Mouse (Mus musculus) CH12.LX (cell line): Measurements from ENCODE around the gene Nfatc2. TPM values are rescaled to one million over a fixed set of nuclear protein-coding genes. Genes with fewer than 3 reads are reported as not detected.

Source experiments
- DNase-seq: peaks from one replicate; pipeline ENCODE4 v3.0.0-alpha.2; 2013; ENCODE audit errors: extremely low read depth
- H3K27ac ChIP-seq: 2 replicates; pipeline ENCODE4 v1.5.1; 2012; ENCODE audit warnings: low read depth, mild to moderate bottlenecking, control low read depth, moderate library complexity; ENCODE audit not compliant: insufficient read depth
- H3K27me3 ChIP-seq: replicated peaks from 2 replicates; pipeline ENCODE3; 2012; ENCODE audit warnings: inconsistent platforms
- H3K36me3 ChIP-seq, 2 experiments: replicated peaks in 1 of 2; 2 replicates each; pipeline versions ENCODE3 to v1.6.1; 2012; ENCODE audit warnings: inconsistent platforms in 1 of 2, low read length in 1 of 2, mild to moderate bottlenecking in 1 of 2, mixed read lengths in 1 of 2, moderate library complexity in 1 of 2; ENCODE audit not compliant: control insufficient read depth in 1 of 2, insufficient read depth in 1 of 2
- H3K4me1 ChIP-seq, 2 experiments: 2 replicates each; pipeline ENCODE4 v1.6.1; 2012; ENCODE audit warnings: inconsistent platforms in 1 of 2, moderate library complexity in 1 of 2; ENCODE audit not compliant: insufficient read depth in 2 of 2, control insufficient read depth in 1 of 2
- H3K4me2 ChIP-seq: 2 replicates; pipeline ENCODE4 v1.6.1; 2012; ENCODE audit warnings: low read depth, mild to moderate bottlenecking, control low read depth; ENCODE audit not compliant: poor library complexity, insufficient read depth, severe bottlenecking
- H3K4me3 ChIP-seq, 3 experiments: fragments of 150-350 bp in 1 of 3; sonication (generic) in 1 of 3; replicated peaks in 1 of 3; 2 replicates each; pipeline versions ENCODE3 to v1.5.1; 2011 to 2012; ENCODE audit warnings: low read depth in 2 of 3, low read length in 2 of 3, mild to moderate bottlenecking in 2 of 3, moderate library complexity in 2 of 3, control low read depth in 1 of 3, improper control_type of control experiment in 1 of 3, inconsistent platforms in 1 of 3, mixed read lengths in 1 of 3; ENCODE audit not compliant: poor library complexity in 1 of 3
- H3K79me2 ChIP-seq: replicated peaks from 2 replicates; pipeline ENCODE4 v1.6.1; 2012; ENCODE audit warnings: mild to moderate bottlenecking, moderate library complexity; ENCODE audit not compliant: control insufficient read depth, poor library complexity, insufficient read depth, severe bottlenecking; ENCODE audit errors: extremely low read depth
- H3K9ac ChIP-seq: 2 replicates; pipeline ENCODE4 v1.6.1; 2012; ENCODE audit warnings: low read depth, mild to moderate bottlenecking, control low read depth, moderate library complexity; ENCODE audit not compliant: insufficient read depth
- H3K9me3 ChIP-seq: replicated peaks from 2 replicates; pipeline ENCODE3; 2012; ENCODE audit warnings: low read length, inconsistent platforms, mixed read lengths
- CHD1 ChIP-seq: IDR thresholded peaks from 2 replicates; pipeline ENCODE4 v1.6.1; 2012; ENCODE audit warnings: low read depth, low read length, improper control_type of control experiment, inconsistent platforms
- CHD2 ChIP-seq: IDR thresholded peaks from 2 replicates; pipeline ENCODE4 v1.6.1; 2011; ENCODE audit warnings: low read length, improper control_type of control experiment
- CTCF ChIP-seq, 2 experiments: IDR thresholded peaks in 1 of 2; conservative IDR thresholded peaks in 1 of 2; 2 replicates each; pipeline ENCODE4 v1.5.1; 2011 to 2012; ENCODE audit warnings: low read depth in 2 of 2, low read length in 2 of 2, improper control_type of control experiment in 1 of 2, inconsistent platforms in 1 of 2, mild to moderate bottlenecking in 1 of 2, moderate library complexity in 1 of 2
- E2F4 ChIP-seq: IDR thresholded peaks from 2 replicates; pipeline ENCODE4 v1.6.1; 2011; ENCODE audit warnings: low read depth, low read length, improper control_type of control experiment; ENCODE audit not compliant: insufficient replicate concordance
- GABPA ChIP-seq: IDR thresholded peaks from 2 replicates; pipeline ENCODE4 v1.6.1; 2012; ENCODE audit warnings: low read depth, low read length, improper control_type of control experiment, inconsistent platforms; ENCODE audit not compliant: insufficient replicate concordance
- KAT2A ChIP-seq: IDR thresholded peaks from 2 replicates; pipeline ENCODE4 v1.6.1; 2012; ENCODE audit warnings: low read length, improper control_type of control experiment, inconsistent platforms; ENCODE audit not compliant: insufficient replicate concordance
- MAZ ChIP-seq: IDR thresholded peaks from 2 replicates; pipeline ENCODE4 v1.6.1; 2012; ENCODE audit warnings: low read depth, mild to moderate bottlenecking, inconsistent platforms, low read length, improper control_type of control experiment, moderate library complexity
- MYC ChIP-seq: IDR thresholded peaks from 2 replicates; pipeline ENCODE4 v1.6.1; 2011; ENCODE audit warnings: low read depth, mild to moderate bottlenecking, improper control_type of control experiment, low read length
- NRF1 ChIP-seq: IDR thresholded peaks from 2 replicates; pipeline ENCODE4 v1.6.1; 2014; ENCODE audit warnings: low read depth, mild to moderate bottlenecking, inconsistent platforms, low read length, improper control_type of control experiment, moderate library complexity
- POLR2A ChIP-seq: IDR thresholded peaks from 2 replicates; pipeline ENCODE4 v1.6.1; 2011; ENCODE audit warnings: low read depth, mild to moderate bottlenecking, improper control_type of control experiment, low read length
- RAD21 ChIP-seq: IDR thresholded peaks from 2 replicates; pipeline ENCODE4 v1.6.1; 2011; ENCODE audit warnings: low read depth, mild to moderate bottlenecking, low read length, improper control_type of control experiment, moderate library complexity
- UBTF ChIP-seq: IDR thresholded peaks from 2 replicates; pipeline ENCODE4 v1.6.1; 2012; ENCODE audit warnings: low read depth, mild to moderate bottlenecking, inconsistent platforms, low read length, improper control_type of control experiment, moderate library complexity
- USF1 ChIP-seq: IDR thresholded peaks from 2 replicates; pipeline ENCODE4 v1.6.1; 2014; ENCODE audit warnings: low read depth, mild to moderate bottlenecking, inconsistent platforms, low read length, improper control_type of control experiment
- ZC3H11A ChIP-seq: IDR thresholded peaks from 2 replicates; pipeline ENCODE4 v1.6.1; 2012; ENCODE audit warnings: low read depth, mild to moderate bottlenecking, inconsistent platforms, low read length, improper control_type of control experiment
- ZMIZ1 ChIP-seq: IDR thresholded peaks from 2 replicates; pipeline ENCODE4 v1.6.1; 2012; ENCODE audit warnings: low read depth, mild to moderate bottlenecking, inconsistent platforms, low read length, improper control_type of control experiment
- ZNF384 ChIP-seq: IDR thresholded peaks from 2 replicates; pipeline ENCODE4 v1.6.1; 2012; ENCODE audit warnings: low read depth, low read length, improper control_type of control experiment, inconsistent platforms
- dilution Hi-C: fragments of 300-500 bp; cut with MboI; formaldehyde crosslinking; loops from 2 replicates; pipeline ENCODE4 v1.14.3; 2020; ENCODE audit warnings: low sequenced_read_pairs; ENCODE audit not compliant: extremely low pct_unique_long_range_greater_than_20kb, extremely low pct_ligation_motif_present
- in situ Hi-C: fragments of 300-500 bp; cut with MboI; formaldehyde crosslinking; loops from 3 replicates; pipeline ENCODE4 v1.14.3; 2019; ENCODE audit warnings: low sequenced_read_pairs, low pct_ligation_motif_present, low pct_unique_long_range_greater_than_20kb, mixed read lengths
- polyA plus RNA-seq: library from polyadenylated mRNA; unstranded; fragments of >175 nt; gene quantifications from 2 replicates; pipeline ENCODE4 v1.2.1, GENCODE M21; 2012; ENCODE audit warnings: low read depth; ENCODE audit not compliant: insufficient read length
- total RNA-seq, 2 experiments: library from RNA; depleted of rRNA; stranded (reverse); fragments of 300-350 nt in 1 of 2; fragments of >200 nt in 1 of 2; gene quantifications; 2 replicates each; pipeline ENCODE4 v1.2.3; 2012 to 2014

The Nfatc2 gene
- total and polyA plus RNA-seq, 3 experiments = 1.8 to 4.8 (median 3.6) TPM

GRCm38 (mm10) chr2:168583084-168583483 lies 18.4 kb downstream of the Nfatc2 start:
- Histone ChIP-seq H3K9ac (no peak overlapping the region), H3K4me2 (no peak overlapping the region), H3K4me1 (peaks cover 16 to 85% of the 10 kb centered on the region in 2 experiments), H3K36me3 (peaks cover 4 to 57% of the 10 kb centered on the region in 2 experiments), H3K27ac (no peak overlapping the region), H3K27me3 (no peaks in the 10 kb centered on the region)
- no peak for DNase-seq
- no peak for TF ChIP-seq ZC3H11A
- no peak for TF ChIP-seq GABPA
- TF ChIP-seq POLR2A = no peak
- TF ChIP-seq MAZ = no peak
- TF ChIP-seq, all 38 proteins: peak for 0
- no peaks in the 10 kb centered on the region; the same call in 1 of the 2 replicates for H3K79me2 ChIP-seq
- dilution Hi-C loops = no loop called here
- in situ Hi-C loops = loop anchor here (5.0 kb wide), 1 partner anchor 41 kb away; no protein-coding TSS in a partner anchor
- H3K9me3 ChIP-seq = no peaks in the 10 kb centered on the region
- no peak overlapping the region for H3K4me3 ChIP-seq

DNA sequence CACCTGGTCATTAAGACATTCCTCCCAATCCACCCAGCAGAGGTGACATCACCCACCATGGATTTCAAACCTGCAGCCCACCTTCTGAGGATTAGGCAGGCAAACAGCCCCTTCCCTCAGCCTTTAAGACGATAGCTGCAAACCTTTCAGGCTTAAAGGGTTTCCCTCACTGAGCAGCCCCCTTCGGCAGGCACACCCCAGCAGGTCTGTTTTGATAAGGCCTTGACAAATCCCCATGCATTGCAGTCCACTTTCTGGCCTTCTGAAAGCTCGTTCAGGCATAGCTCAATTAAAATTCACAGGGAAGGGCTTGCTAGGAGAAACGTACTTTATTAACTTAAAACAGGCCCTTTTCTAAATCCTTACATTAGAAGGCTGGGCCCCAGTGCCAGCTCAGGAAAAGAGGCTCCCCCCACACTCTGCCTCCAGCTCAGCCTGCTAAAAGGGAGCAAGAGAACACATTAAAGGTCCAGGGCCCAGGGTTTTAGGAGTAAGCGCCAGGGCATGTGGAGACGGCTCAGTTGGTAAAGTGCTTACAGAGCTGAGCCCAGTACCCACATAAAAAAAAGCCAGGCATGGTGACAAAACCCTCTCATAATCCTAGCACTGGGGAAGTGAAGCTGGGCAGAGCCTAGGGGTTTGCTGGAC lies 20.1 kb downstream of the Nfatc2 start:
- H3K4me1 ChIP-seq = peaks cover 11 to 88% of the 10 kb centered on the region in 2 experiments
- no peak overlapping the region for H3K4me3 ChIP-seq
- no peak for TF ChIP-seq UBTF
- no peak for TF ChIP-seq CTCF (conservative IDR thresholded peaks at IDR 0.05 in 1 of 2, IDR thresholded peaks at IDR 0.05 in 1 of 2; ENCODE audit: low read depth in 2 of 2, low read length in 2 of 2)
- no peak for TF ChIP-seq E2F4
- TF ChIP-seq NRF1 = no peak
- TF ChIP-seq USF1 = no peak
- TF ChIP-seq KAT2A = no peak
- no peak for TF ChIP-seq ZMIZ1
- no peak for TF ChIP-seq CHD2
- no peak for TF ChIP-seq RAD21
- TF ChIP-seq GABPA = no peak
- no peak for TF ChIP-seq ZNF384
- no peak for TF ChIP-seq CHD1
- TF ChIP-seq MYC = no peak
- dilution Hi-C loops = no loop called here
- H3K36me3 ChIP-seq = peaks cover 4 to 63% of the 10 kb centered on the region in 2 experiments
- no peaks in the 10 kb centered on the region for H3K9me3 ChIP-seq
- in situ Hi-C loops = loop anchor here (5.0 kb wide), 1 partner anchor 39 kb away; no protein-coding TSS in a partner anchor
- H3K27ac ChIP-seq = no peak overlapping the region
- H3K27me3 ChIP-seq = no peaks in the 10 kb centered on the region
- DNase-seq = no peak
- H3K79me2 ChIP-seq = no peaks in the 10 kb centered on the region
- H3K4me2 ChIP-seq = no peak overlapping the region
- no peak overlapping the region for H3K9ac ChIP-seq
